Mouse (Mus musculus): Measurements from ENCODE around the gene Pgam1. TPM values are rescaled to one million over a fixed set of nuclear protein-coding genes. Genes with fewer than 3 reads are reported as not detected.
"Not testable (repeated sequence)": the region's sequence is repeated elsewhere in the genome, so short reads cannot be mapped to it uniquely, and the experiment has no call there.

The Pgam1 gene
- 6.9 and 7.3 TPM in 2 replicates for polyA plus RNA-seq (2012)

GRCm38 (mm10) chr19:41911178-41912073 is at the start of gene Pgam1:
Pgam1 (plus strand) TSS chr19:41911923.
- H3K36me3 ChIP-seq (ENCODE audit: control insufficient read depth), result peaks cover 14% of the 10 kb centered on the region
- TF ChIP-seq GATA1 (IDR thresholded peaks at IDR 0.05; ENCODE audit: low read length) (no peak), TAL1 (IDR thresholded peaks at IDR 0.05; ENCODE audit: low read length) (no peak)
- H3K9me3 ChIP-seq (ENCODE audit: control insufficient read depth, low read length), result no peaks in the 10 kb centered on the region
- H3K4me1 ChIP-seq (ENCODE audit: control insufficient read depth), result peaks cover 62% of the 10 kb centered on the region
- no peaks in the 10 kb centered on the region for H3K27me3 ChIP-seq (ENCODE audit: control insufficient read depth)
- peak within 1 kb of the TSS; percentile 66 for H3K4me3 ChIP-seq (replicated peaks)

DNA sequence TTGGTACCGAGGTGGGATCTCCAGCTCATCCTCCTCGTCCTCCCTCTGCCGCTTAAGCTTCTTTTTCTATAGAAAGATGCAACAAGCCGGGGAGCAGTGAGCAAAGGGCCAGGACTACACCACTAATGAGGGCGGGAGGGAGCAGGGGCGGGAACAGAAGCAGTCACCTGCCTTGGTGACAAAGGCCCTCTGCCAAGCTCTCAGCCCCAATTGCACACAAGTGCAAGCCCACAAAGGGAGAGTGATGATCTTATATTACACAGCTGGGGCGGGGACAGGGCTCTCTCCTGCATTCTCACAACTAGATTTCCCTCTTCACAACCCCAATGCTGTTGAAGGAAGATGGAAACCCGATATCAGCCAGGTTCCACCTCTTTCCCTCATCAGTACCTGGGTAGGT is 45.0 kb upstream of the Pgam1 start:
- H3K4me3 ChIP-seq (replicated peaks), result no peak overlapping the region
- no peaks in the 10 kb centered on the region for H3K27me3 ChIP-seq (ENCODE audit: control insufficient read depth)
- peaks cover 2% of the 10 kb centered on the region; the same call in 1 of the 2 replicates for H3K9me3 ChIP-seq (ENCODE audit: control insufficient read depth, low read length)
- peaks cover 92% of the 10 kb centered on the region for H3K36me3 ChIP-seq (ENCODE audit: control insufficient read depth)
- peaks cover 4% of the 10 kb centered on the region; the same call in 1 of the 2 replicates for H3K4me1 ChIP-seq (ENCODE audit: control insufficient read depth)
- TF ChIP-seq TAL1 (IDR thresholded peaks at IDR 0.05; ENCODE audit: low read length) (no peak), GATA1 (IDR thresholded peaks at IDR 0.05; ENCODE audit: low read length) (no peak)

DNA sequence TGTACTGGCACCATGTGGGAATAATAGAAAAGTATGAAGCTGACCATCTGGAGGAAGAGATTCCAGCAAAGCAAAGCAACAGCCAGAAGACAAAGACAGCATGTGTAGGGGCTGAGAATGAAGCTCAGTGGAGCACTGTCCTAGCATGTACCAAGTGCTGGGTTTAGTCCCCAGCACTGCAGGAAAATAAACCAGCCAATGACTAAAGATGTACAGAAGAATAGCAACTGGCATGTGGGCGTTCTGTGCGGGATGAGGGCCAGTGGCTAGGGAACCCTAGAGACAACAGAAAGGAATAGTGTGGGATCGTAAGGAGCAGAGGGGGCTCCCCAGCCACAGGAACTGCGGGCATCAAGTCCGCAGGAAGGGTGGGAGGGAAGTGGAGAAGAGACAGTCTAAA is 42.4 kb upstream of the Pgam1 start:
- Histone ChIP-seq H3K27me3 (ENCODE audit: control insufficient read depth) (no peaks in the 10 kb centered on the region), H3K9me3 (ENCODE audit: control insufficient read depth, low read length) (no peaks in the 10 kb centered on the region), H3K4me1 (ENCODE audit: control insufficient read depth) (peaks cover 13% of the 10 kb centered on the region), H3K36me3 (ENCODE audit: control insufficient read depth) (peaks cover 90% of the 10 kb centered on the region), H3K4me3 (replicated peaks) (no peak overlapping the region)
- TF ChIP-seq GATA1 (IDR thresholded peaks at IDR 0.05; ENCODE audit: low read length), result no peak
- TF ChIP-seq TAL1 (IDR thresholded peaks at IDR 0.05; ENCODE audit: low read length), result no peak

DNA sequence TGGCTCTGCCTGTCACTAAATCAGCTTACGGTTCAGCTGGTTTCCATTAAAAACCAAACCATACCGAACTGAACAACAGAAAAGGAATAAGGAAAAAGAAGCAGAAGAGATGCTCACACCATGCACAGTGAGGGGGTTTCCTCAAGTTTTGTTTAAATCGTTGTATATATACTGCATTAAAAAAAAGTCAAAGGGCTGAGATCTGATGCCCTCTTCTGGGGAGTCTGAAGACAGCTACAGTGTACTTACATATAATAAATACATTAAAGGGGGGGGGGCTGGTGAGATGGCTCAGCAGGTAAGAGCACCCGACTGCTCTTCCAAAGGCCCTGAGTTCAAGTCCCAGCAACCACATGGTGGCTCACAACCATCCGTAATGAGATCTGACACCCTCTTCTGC is 41.8 kb upstream of the Pgam1 start:
- Histone ChIP-seq H3K4me1 (ENCODE audit: control insufficient read depth) (peaks cover 13% of the 10 kb centered on the region), H3K36me3 (ENCODE audit: control insufficient read depth) (peaks cover 92% of the 10 kb centered on the region)
- H3K9me3 ChIP-seq (ENCODE audit: control insufficient read depth, low read length); H3K27me3 ChIP-seq (ENCODE audit: control insufficient read depth); H3K4me3 ChIP-seq (replicated peaks): not testable (repeated sequence)

DNA sequence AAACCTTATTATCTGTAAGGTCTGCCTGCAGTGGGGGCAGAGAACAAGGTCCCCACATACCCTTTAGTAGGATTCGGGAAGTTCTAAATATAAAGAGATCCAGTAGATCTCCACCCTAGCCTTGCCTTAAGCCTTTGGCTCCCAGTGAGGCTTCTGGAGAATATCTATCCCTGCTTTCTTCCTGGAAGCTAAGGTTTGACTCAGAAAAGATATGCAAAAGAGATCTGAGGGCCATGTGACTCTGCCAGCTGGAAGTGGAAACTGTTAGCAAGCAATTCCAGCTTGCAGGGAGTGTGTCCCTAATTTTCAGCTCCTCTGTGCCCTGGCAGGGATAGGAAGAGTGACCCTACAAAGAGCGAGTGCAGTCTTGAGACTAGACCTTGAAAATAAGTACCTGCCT is 39.4 kb upstream of the Pgam1 start:
- peaks cover 13% of the 10 kb centered on the region for H3K4me1 ChIP-seq (ENCODE audit: control insufficient read depth)
- TF ChIP-seq GATA1 (IDR thresholded peaks at IDR 0.05; ENCODE audit: low read length) (no peak), TAL1 (IDR thresholded peaks at IDR 0.05; ENCODE audit: low read length) (no peak)
- no peak overlapping the region for H3K4me3 ChIP-seq (replicated peaks)
- H3K27me3 ChIP-seq (ENCODE audit: control insufficient read depth), result no peaks in the 10 kb centered on the region
- H3K9me3 ChIP-seq (ENCODE audit: control insufficient read depth, low read length), result no peaks in the 10 kb centered on the region
- peaks cover 90% of the 10 kb centered on the region for H3K36me3 ChIP-seq (ENCODE audit: control insufficient read depth)

DNA sequence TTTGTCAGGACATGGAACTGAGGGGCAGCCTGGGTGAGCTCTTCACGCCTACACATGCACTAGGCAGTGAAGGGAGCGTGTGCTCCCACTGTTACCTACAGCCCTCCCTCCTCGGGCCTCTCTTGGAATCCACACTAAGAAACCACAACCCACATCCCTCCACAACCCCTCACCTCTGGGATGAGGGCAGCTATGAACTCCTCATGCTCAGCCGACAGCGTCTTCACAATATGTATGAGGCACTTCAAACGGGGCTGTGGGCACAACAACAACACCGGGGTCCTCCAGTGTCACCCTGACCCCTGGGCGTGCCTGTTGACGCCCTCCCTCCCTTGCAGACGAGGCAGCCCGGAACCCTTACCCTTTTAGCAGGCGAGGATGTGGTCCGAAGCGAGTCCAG is 37.4 kb upstream of the Pgam1 start:
- Histone ChIP-seq H3K4me1 (ENCODE audit: control insufficient read depth) (peaks cover 13% of the 10 kb centered on the region), H3K27me3 (ENCODE audit: control insufficient read depth) (no peaks in the 10 kb centered on the region), H3K36me3 (ENCODE audit: control insufficient read depth) (peaks cover 85% of the 10 kb centered on the region), H3K4me3 (replicated peaks) (no peak overlapping the region), H3K9me3 (ENCODE audit: control insufficient read depth, low read length) (no peaks in the 10 kb centered on the region)
- no peak for TF ChIP-seq TAL1 (IDR thresholded peaks at IDR 0.05; ENCODE audit: low read length)
- no peak for TF ChIP-seq GATA1 (IDR thresholded peaks at IDR 0.05; ENCODE audit: low read length)

DNA sequence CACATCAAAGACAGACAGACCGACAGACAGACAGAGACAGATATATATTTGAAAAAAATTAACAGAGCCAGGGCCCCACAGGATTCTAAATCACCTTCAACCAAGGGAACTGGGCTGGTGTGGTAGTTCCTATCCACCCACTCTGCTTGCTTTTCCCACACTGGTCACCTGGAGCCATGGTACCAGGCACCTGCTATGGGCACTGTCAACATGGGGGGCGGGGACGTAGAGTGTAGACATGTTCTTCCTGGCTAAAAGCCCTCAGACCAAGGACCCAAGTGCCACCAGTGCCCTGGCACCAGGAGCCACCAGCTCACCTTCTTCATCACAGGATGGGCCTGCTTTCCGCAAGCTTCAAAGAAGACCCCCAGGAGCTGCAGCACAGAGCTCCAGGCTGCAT is 29.9 kb upstream of the Pgam1 start:
- Histone ChIP-seq H3K4me1 (ENCODE audit: control insufficient read depth) (peaks cover 17% of the 10 kb centered on the region), H3K36me3 (ENCODE audit: control insufficient read depth) (peaks cover 91% of the 10 kb centered on the region), H3K27me3 (ENCODE audit: control insufficient read depth) (no peaks in the 10 kb centered on the region), H3K4me3 (replicated peaks) (no peak overlapping the region), H3K9me3 (ENCODE audit: control insufficient read depth, low read length) (no peaks in the 10 kb centered on the region)
- TF ChIP-seq TAL1 (IDR thresholded peaks at IDR 0.05; ENCODE audit: low read length) (no peak), GATA1 (IDR thresholded peaks at IDR 0.05; ENCODE audit: low read length) (no peak)

GRCm38 (mm10) chr19:41883882-41884281 is 27.8 kb upstream of the Pgam1 start:
- peaks cover 37% of the 10 kb centered on the region for H3K4me1 ChIP-seq (ENCODE audit: control insufficient read depth)
- H3K4me3 ChIP-seq (replicated peaks), result no peak overlapping the region
- no peaks in the 10 kb centered on the region for H3K9me3 ChIP-seq (ENCODE audit: control insufficient read depth, low read length)
- no peaks in the 10 kb centered on the region for H3K27me3 ChIP-seq (ENCODE audit: control insufficient read depth)
- TF ChIP-seq TAL1 (IDR thresholded peaks at IDR 0.05; ENCODE audit: low read length) (no peak), GATA1 (IDR thresholded peaks at IDR 0.05; ENCODE audit: low read length) (no peak)
- peaks cover 92% of the 10 kb centered on the region for H3K36me3 ChIP-seq (ENCODE audit: control insufficient read depth)

GRCm38 (mm10) chr19:41888191-41888590 is 23.5 kb upstream of the Pgam1 start:
- peaks cover 87% of the 10 kb centered on the region for H3K36me3 ChIP-seq (ENCODE audit: control insufficient read depth)

More at GRCm38 (mm10) chr19:41888191-41888590, 23.5 kb upstream of the Pgam1 start:
- TF ChIP-seq TAL1 (IDR thresholded peaks at IDR 0.05; ENCODE audit: low read length) (peak; percentile 76), GATA1 (IDR thresholded peaks at IDR 0.05; ENCODE audit: low read length) (peak; percentile 85)
- Histone ChIP-seq H3K4me3 (replicated peaks) (peak overlapping the region; percentile 40), H3K4me1 (ENCODE audit: control insufficient read depth) (peaks cover 68% of the 10 kb centered on the region), H3K27me3 (ENCODE audit: control insufficient read depth) (no peaks in the 10 kb centered on the region), H3K9me3 (ENCODE audit: control insufficient read depth, low read length) (no peaks in the 10 kb centered on the region)
